Comparison of ENCODE assay signal across 8 mouse cellular contexts in the genomic region with DNA sequence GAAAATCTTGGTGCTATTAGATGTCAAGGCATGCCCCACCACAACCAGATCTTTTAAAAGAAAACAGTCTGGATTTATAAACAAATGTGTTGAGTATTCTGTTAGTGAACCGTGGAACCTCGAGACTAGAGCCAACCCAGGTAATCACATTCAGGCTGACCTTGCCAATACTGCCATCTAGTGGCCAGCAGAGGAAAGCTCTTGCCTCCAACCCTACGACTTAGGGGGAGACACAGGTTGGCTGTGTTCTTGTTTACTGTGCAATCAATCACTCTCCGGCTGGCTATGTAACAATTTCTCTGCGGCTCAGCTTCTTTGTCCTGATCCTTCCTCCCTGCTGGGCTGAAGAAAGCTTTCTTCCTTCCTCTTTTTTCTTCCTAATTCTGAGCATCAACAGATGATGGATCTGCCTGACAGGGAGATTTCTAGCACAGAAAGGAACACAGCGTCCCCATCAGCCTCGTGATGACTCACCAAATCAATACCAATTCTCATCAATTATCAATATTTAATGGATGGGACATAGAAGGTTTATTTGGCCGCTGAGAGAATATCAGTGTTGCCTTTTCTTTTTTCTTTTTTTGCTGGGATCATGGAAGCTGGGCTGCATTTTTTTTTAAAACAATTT. TPM values are rescaled to one million over a fixed set of nuclear protein-coding genes. Genes with fewer than 3 reads are reported as not detected.
DNase-seq lines count a peak whose midpoint lies in the region; TF ChIP-seq lines count a peak whose summit lies in the region.

No protein-coding gene starts in this region.

- peak; percentile 51 for DNase-seq in adrenal gland, postnatal 25 days
- peak; percentile 75 for DNase-seq in embryonic facial prominence, embryonic 10.5 days (ENCODE audit: low spot score)
- peak; percentile 59 to 77 for DNase-seq in heart, postnatal 14 days
- DNase-seq in kidney, postnatal 36 days, result peak; percentile 75 to 77
- peak; percentile 70 for DNase-seq in lung, postnatal 10 days
- DNase-seq in retina, embryonic 14.5 days (ENCODE audit: low spot score), result peak; percentile 88
- DNase-seq in yolk sac, embryonic 10.5 days (ENCODE audit: low spot score), result peak; percentile 59

- intact Hi-C loops in heart, postnatal 14 days (cut with DNase I), result loop anchor here (2.0 kb wide), 1 partner anchor 210 kb away; no protein-coding TSS in a partner anchor

- H3K4me1 ChIP-seq in ES-Bruce4 (ENCODE audit: control insufficient read depth, insufficient read depth, low read length), result peaks cover 14% of the 10 kb centered on the region
- peaks cover 35% of the 10 kb centered on the region for H3K4me1 ChIP-seq in embryonic facial prominence, embryonic 10.5 days

- TF ChIP-seq POLR2A in ES-Bruce4 (IDR thresholded peaks at IDR 0.05; ENCODE audit: insufficient read depth, low read length), result no peak

- no peaks in the 10 kb centered on the region for H3K9me3 ChIP-seq in ES-Bruce4 (replicated peaks; ENCODE audit: control insufficient read depth, insufficient read depth, low read length, poor library complexity, severe bottlenecking)
- H3K9me3 ChIP-seq in embryonic facial prominence, embryonic 10.5 days, result no peaks in the 10 kb centered on the region

- H3K36me3 ChIP-seq in ES-Bruce4 (ENCODE audit: control insufficient read depth, insufficient read depth, low read length, poor library complexity, severe bottlenecking), result no peaks in the 10 kb centered on the region
- no peaks in the 10 kb centered on the region for H3K36me3 ChIP-seq in embryonic facial prominence, embryonic 10.5 days (replicated peaks)

- peak overlapping the region; percentile 42; the same call in 1 of the 2 replicates for H3K9ac ChIP-seq in ES-Bruce4 (ENCODE audit: low read depth, poor library complexity, severe bottlenecking)

- H3K27me3 ChIP-seq in ES-Bruce4 (ENCODE audit: control insufficient read depth, insufficient read depth, low read length, poor library complexity, severe bottlenecking), result no peaks in the 10 kb centered on the region
- peaks cover 20% of the 10 kb centered on the region for H3K27me3 ChIP-seq in embryonic facial prominence, embryonic 10.5 days (replicated peaks; ENCODE audit: low read depth, poor library complexity, severe bottlenecking)

- peak; percentile 78; the same call in 1 of the 2 replicates for TF ChIP-seq EP300 in ES-Bruce4 (IDR thresholded peaks at IDR 0.05; ENCODE audit: insufficient read depth, low read depth, low read length)

- H3K4me3 ChIP-seq in ES-Bruce4 (ENCODE audit: low read depth, low read length), result no peak overlapping the region
- no peak overlapping the region for H3K4me3 ChIP-seq in embryonic facial prominence, embryonic 10.5 days

- peak; percentile 96 for TF ChIP-seq CTCF in ES-Bruce4 (IDR thresholded peaks at IDR 0.05; ENCODE audit: low read depth, low read length)

- WGBS in embryonic facial prominence, embryonic 10.5 days, result 11% methylated on average over 8 of the region's 8 CpGs

- H3K27ac ChIP-seq in ES-Bruce4 (ENCODE audit: insufficient read depth, low read length), result peak overlapping the region; percentile 17
- H3K27ac ChIP-seq in embryonic facial prominence, embryonic 10.5 days (replicated peaks), result no peak overlapping the region

RNA-seq across cellular contexts. Expression of a gene that starts 26.4 kb away (rescaled TPM):
- 30.6 and 34.8 TPM in 2 replicates for polyA plus RNA-seq in ES-Bruce4 (2011; ENCODE audit: insufficient read depth, insufficient read length, low read depth, missing spikeins)
- total RNA-seq in adrenal gland, postnatal 25 days (2021), result 35.1 and 37.1 TPM in 2 replicates
- polyA plus RNA-seq in embryonic facial prominence, embryonic 10.5 days (2016; fragmentation: Nextera tagmentation; extraction: Ambion mirVana), result 2.0 and 2.1 TPM in 2 replicates
- total RNA-seq in heart, postnatal 14 days (2021), result 10 to 100 TPM; 34.3 to 34.8 TPM
